Mouse (Mus musculus) CD4-positive, CD25-positive, alpha-beta regulatory T cell, adult 4 months (primary cell): ENCODE data around the gene Ndel1. TPM values are rescaled to one million over a fixed set of nuclear protein-coding genes. Genes with fewer than 3 reads are reported as not detected.
A peak's percentile ranks its signal among the peaks of the same experiment; 100 is the strongest.

Experiments
- ATAC-seq: one replicate; pipeline ENCODE4 v1.8.0; 2017
- polyA plus RNA-seq, 2 experiments: library from polyadenylated mRNA; unstranded; fragments of 100-300 nt; shearing (Covaris generic); gene quantifications; one replicate each; pipeline ENCODE4 v1.2.1; 2017

The Ndel1 gene
- polyA plus RNA-seq, 2 experiments from 2014 or later = 29.6 to 33.9 TPM

DNA sequence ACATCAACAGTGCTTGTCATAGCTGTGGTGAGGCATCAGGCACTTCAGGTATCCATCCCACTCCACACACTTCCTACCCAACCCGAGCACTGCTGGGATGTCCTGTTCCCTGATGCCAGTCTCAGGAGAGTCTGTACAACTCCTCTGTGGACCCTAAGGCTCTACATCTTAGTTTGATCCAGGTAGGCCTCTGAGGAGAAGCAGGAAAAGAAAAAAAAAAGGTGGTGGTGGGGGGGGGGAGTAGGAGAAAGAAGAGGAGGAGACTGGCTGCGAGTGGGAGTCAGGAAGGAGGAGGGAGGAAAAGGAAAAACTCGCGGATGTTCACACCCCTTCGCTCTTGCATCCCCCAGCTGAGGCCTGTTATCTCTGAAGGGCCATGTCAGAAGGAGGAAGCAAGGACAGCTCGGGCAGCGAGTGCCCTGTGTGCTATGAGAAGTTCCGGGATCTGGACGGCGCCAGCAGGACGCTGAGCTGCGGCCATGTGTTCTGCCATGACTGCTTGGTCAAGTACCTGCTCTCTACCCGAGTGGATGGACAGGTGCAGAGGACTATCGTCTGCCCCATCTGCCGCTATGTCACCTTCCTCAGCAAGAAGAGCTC lies 20.7 kb upstream of the Ndel1 start:
- ATAC-seq = no peak

DNA sequence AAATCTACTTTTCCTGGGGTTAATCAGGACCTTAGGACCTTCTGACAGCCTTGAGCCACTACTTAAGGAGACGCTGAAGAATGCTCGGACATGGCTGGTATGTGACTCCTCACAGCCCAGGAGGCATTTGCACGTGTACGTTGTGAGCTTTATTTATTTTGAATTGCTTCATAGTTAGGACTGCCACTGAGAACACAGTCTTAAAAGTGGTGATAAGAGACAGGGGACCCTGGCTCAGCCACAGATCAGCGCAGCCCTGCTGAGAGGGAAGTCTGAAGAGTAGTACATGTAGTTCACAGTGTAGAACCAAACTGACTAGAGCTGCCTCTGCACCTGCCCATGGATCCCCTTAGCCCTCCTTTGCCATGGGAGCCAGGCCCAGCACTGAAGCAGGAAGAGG lies 20.2 kb upstream of the Ndel1 start:
- ATAC-seq = no peak

DNA sequence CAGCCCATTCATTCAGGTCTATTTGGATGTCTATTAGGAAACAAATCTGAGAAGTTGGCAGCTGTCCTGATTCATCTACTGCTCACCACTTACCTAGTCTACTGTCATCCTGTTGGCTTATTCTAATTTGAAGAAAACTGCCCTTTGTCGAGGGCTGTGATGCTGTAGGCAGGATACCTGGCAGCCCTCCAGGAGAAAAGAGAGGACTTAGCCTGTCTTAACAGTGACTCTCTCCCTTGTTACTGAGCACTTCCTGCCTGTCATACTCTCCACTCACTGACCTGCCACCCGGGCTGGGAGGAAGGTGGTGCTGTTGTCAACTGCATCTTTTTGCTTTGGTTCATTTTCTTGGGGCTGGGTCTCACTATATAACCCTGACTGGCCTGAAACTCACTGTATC lies 19.0 kb upstream of the Ndel1 start:
- no peak for ATAC-seq

DNA sequence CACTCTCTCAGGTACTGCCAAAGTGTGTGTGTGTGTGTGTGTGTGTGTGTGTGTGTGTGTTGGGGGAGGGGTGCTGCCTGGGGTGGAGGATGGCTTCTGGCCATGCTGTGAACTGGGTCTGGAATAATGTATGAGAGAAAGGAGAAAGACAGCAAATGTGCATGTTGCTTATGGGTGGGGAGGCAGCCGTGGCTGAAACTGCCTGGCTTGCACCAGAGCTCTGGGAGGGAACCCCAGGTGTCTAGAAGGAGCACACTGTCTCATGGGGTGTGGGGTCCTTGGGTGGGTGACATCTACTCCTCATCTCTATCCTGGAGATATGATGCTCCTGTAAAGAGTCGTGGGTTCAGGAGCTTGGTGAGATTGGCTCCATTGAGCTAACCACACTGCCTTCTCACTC lies 17.0 kb upstream of the Ndel1 start:
- no peak for ATAC-seq

DNA sequence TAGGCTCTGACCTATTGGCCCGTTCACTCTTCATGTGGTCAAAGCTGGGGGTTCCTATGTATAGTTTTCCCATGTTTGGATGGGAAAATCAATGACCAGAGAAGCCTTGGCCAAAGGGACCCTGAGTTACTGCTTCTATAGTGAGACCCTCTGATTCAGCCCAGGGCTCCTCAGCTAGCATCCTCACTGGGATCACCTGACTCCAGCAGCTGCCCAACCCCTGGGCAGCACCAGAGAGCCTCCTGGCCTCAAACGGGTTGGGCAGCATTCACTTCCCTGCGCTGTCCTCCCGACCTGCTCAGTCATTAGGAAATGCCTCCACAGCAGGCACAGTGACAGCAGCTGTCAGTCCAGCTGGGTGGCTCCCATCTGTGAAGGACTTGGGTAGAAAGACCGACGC lies 16.6 kb upstream of the Ndel1 start, which contains the start of gene Rnf222:
Gene Rnf222 (plus strand): TSS at position 301 of the 400 bp plus-strand sequence.
- no peak for ATAC-seq

- no peak for ATAC-seq
These were observed 14.4 kb upstream of the Ndel1 start for GRCm38 (mm10) chr11:68886091-68886490.

DNA sequence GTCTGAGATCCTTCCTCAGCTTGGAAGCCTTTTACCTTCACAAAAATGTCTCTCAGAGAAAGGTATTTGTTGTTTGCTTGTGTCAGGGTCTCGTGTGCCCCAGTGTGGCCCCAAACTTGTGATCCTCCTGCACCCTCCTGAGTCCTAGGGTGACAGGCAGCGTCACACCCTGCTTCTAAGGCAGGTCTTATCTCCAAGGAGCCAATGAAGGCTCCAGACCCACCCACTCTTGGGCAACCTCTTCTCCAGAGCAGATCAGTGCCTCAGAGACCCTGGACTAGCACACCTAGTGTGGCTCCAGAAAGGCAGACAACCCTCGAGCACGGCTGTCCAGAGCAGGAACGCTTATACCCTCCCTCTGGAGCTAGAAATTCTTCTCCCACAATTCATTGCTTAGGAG lies 12.7 kb upstream of the Ndel1 start:
- no peak for ATAC-seq

GRCm38 (mm10) chr11:68883843-68884242 lies 12.2 kb upstream of the Ndel1 start:
- no peak for ATAC-seq

- ATAC-seq = no peak
These were observed 10.4 kb upstream of the Ndel1 start for GRCm38 (mm10) chr11:68882107-68882506.

DNA sequence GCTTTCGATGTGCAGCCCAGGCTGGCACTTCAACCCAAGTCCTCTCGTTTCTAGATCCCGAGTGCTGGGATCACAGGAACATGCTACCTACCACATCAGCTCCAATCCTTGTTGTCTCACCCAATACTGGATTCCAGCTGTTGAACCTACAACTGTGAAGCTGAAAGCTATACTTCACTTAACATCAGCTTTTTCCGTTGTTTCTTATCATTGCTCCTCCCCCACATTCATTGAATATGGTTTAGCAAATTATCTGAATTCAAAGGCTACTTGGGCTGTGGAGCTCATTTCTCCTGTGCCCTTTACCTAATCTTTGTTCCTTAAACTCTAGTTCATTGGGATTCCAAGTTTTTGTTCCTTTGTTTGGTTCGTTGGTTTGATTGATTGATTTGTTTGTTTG lies 7.2 kb upstream of the Ndel1 start:
- no peak for ATAC-seq

DNA sequence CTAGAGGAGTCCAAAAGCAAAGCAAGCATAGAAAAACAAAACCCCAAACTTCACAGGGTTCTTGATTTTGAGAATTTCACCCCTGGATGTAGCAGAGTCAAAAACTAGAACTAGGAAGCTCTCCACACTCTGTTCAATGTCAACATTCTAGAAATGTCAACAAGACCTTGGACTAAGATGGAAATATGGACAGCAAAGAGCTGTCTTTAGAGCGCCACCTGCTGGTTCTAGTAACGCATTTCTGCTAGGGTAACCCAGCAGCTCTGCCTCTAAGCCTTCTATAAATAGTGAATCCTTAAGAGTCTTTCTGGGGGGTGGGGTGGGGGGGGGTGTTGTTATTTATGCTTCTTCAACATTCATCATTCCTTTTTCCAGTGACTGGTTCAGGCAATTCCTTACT lies 3.2 kb upstream of the Ndel1 start:
- ATAC-seq = no peak

- ATAC-seq = no peak
These were observed 381 bp downstream of the Ndel1 start for GRCm38 (mm10) chr11:68871277-68871676.

DNA sequence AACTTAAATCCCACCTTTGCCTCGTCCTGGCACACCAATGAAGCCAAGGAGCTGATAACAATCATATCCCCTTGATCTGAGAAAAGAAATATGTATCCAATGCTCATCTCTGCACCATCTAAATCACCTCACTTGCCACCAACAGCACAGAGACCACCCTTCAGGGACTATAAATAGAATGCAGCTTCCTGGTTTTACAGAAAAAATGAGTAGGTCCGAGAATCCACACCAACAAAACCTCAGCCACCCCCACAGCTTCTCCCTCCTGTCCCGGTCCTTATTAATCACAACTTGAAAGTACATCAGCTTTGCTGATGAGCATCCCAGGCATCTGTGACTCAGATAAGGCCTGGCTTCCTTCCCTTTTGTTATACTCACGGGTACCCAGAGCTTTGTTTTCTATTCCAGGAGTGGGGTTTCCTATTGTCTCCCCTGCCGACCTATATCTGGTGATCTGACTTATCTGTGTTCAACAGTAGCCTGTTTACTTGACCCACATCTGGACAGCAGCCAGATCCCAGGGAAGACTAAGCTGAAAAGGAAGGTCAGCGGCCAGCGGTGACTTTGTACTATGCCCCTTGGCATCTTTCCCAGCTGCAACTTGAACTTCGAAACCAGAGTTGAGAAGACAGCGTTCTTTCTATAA lies 7.0 kb downstream of the Ndel1 start:
- ATAC-seq = no peak

GRCm38 (mm10) chr11:68863631-68864091 lies 8.0 kb downstream of the Ndel1 start:
- no peak for ATAC-seq

- ATAC-seq = no peak
These were observed 9.4 kb downstream of the Ndel1 start for GRCm38 (mm10) chr11:68862260-68862659.

- ATAC-seq = no peak
These were observed 11.6 kb downstream of the Ndel1 start for GRCm38 (mm10) chr11:68859943-68860593.

DNA sequence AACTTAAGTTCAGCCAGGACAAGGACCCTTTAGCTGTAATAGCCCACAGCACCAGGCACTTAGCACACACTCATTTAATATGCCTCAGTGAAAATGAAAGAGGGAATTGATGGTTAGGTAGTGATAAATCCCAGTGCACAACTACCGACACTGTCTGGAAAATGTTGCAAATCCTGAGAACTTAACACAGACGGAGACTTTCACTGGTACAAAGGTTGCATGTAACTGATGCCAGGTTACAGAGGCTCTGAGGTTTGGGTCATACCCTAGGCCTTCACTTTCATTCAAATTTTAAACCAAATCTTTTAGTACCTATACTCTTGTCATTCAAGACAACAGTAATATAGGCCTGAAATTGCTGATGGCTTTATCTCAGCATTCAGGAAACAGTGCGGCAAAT lies 14.3 kb downstream of the Ndel1 start:
- ATAC-seq = no peak

DNA sequence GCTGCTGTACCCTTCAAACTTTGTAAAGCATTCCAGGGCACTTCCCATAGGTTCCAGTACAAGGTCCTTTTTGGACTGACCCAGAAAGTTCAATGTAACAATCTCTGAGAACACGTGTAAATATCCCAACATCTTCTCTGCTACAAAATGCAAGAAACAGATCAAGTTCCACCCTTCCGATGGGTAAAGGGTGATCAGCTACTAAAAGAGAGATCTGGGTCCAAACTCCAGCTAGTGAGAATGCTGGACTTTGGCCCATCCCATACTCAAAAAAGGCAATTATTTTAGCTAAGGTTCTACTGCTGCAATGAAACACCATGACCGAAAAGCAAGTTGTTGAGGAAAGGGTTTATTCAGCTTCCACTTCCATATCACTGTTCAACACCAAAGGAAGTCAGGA lies 17.0 kb downstream of the Ndel1 start:
- ATAC-seq = no peak

DNA sequence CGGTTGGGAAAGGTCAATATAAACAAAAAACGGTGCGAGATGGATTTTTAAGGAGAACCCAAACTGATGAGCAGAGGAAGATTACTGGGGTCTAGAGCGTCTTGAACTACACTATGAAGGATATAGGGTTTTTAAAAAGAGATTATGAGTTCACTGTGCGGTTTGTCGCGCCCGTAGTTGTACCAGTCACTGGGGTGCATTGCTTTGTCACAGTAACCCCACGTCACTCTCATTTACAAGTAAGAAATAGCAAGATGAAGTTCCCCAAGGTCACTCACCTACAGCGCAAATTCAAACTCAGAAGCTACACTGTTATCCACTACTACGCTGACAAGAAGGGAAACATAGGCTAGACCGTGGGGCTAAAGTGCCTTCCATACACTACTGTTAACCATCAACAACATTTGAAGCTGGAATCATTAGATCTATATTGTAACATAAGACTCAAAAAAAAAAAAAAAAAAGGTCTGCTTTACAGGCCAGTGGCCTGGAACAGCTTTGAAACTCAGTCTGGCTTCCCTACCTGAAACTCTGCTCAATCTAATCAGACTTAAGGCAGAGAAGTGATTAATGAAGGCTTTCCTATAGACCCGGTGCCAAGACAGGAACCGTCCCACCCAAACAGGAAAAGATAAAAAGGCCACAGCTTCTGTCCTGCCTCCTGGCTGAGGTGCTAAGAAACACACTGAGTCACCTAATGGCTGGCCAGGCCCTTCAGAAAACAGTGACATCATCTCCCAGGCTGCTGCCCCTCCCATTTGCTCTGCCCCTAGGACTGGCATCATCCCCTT lies 17.9 kb downstream of the Ndel1 start:
- ATAC-seq = no peak

- ATAC-seq = peak; percentile 93
These were observed 18.7 kb downstream of the Ndel1 start for GRCm38 (mm10) chr11:68852932-68853409.

GRCm38 (mm10) chr11:68852486-68852901 lies 19.2 kb downstream of the Ndel1 start:
- peak; percentile 21 for ATAC-seq

GRCm38 (mm10) chr11:68851644-68852485 lies 19.8 kb downstream of the Ndel1 start:
- ATAC-seq = no peak
